Mouse (Mus musculus) ES-Bruce4 (cell line): Measurements from ENCODE around the gene Tas1r2.

Experiments
- CTCF ChIP-seq: IDR thresholded peaks from one replicate; pipeline ENCODE4 v1.8.1; 2011; ENCODE audit warnings: low read depth, low read length
- POLR2A ChIP-seq: IDR thresholded peaks from one replicate; pipeline ENCODE4 v1.8.1; 2011; ENCODE audit warnings: low read length; ENCODE audit not compliant: insufficient read depth

DNA sequence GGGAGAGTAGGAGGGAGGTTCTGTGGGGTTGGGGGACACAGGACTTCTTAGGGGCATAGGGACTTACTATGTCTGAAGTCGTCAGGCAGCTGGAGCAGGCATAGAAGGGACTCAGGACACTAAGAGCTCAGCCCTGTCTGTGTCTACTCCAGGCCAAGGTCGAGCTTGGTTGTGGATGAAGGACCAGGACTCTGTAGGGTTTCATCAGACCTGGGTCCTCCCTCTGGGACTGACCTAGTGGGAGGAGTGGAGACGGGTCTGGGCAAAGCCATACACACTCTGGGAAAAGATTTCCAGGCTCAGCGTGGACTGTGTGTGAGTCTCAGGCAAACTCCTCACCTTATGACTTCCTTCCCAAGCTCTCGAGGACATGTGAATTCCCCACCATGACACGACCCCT is 33.6 kb upstream of the Tas1r2 start:
- no peak for TF ChIP-seq CTCF
- no peak for TF ChIP-seq POLR2A
